Mouse (Mus musculus) frontal cortex, adult (tissue): ENCODE results near the gene Cops7a.

ENCODE experiments used
- ATAC-seq: cut with Nextera tagmentation; 2 replicates; pipeline ENCODE4 v1.9.2; 2017; ENCODE audit warnings: mild to moderate bottlenecking, moderate library complexity, mixed read lengths; ENCODE audit not compliant: low TSS enrichment

The Cops7a gene

GRCm38 (mm10) chr6:124959960-124960359 lies 5.4 kb downstream of the Cops7a start:
- ATAC-seq, result no peak

DNA sequence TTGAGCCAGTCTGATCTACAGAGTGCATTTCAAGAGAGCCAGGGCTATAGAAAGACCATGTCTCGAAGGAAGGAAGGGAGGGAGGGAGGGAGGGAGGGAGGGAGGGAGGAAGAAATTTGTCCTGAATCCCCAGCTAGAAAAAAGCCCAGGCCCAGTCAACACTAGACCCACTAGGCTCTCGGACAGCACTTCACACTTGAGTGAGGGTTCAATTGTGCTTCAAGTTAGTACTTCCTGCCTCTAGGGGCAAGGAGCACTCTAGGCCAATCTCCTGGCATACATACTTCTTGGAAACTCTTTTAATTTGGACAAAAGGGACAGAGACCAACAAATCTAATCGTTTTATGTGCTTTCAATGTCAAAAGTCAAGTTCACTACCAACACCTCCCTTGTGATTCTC lies 7.2 kb downstream of the Cops7a start:
- no peak for ATAC-seq

DNA sequence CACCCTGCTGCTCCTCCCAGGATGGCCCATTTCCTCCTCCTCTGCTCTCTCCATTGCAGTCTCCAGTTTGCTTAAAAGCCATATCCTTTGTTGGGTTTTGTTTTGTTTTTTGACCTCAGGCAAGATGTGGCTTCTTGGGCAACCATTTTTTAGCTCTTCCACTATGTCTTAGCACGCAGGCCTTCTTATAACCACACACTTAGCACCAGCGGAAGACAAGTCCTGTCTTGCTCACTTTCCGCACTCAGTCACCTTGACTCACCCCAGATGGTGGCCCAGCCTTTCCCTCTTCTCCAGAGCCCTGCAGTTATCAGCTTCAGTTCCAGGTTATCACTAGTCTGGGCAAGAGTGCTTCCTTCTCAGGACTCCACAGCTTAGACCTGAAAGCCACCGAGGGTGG lies 10.1 kb downstream of the Cops7a start:
- no peak for ATAC-seq

DNA sequence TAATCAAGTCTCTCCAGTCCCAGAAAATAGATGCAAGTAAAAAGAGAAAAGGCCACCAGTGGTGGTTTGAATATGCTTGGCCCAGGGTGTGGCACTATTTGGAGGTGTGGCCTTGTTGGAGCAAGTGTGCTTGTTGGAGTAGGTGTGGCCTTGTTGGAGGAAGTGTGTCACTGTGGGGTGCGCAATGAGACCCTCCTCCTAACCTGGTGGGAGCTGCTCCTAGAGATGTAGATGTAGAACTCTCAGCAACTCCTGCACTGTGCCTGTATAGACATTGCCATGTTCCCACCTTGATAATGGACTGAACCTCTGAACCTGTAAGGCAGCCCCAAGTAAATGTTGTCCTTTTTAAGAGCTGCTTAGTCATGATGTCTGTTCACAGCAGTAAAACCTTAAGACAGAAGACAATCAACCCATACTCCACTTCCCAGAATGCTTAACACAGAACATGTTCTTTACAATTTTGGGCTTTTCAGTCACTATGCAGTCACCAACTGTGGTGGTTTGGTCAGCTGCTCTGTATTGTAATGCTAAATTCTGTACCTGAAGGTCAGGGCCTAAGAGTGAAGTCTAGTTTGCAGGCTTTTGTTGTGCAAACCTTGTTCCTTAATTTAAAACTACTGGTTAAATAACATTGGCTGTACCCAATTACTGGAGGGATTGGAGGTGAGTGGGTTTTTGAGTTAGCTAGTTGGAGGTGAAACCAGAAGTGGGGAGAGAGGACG lies 11.2 kb downstream of the Cops7a start:
- ATAC-seq, result no peak

GRCm38 (mm10) chr6:124943526-124943925 lies 21.8 kb downstream of the Cops7a start:
- ATAC-seq, result no peak

DNA sequence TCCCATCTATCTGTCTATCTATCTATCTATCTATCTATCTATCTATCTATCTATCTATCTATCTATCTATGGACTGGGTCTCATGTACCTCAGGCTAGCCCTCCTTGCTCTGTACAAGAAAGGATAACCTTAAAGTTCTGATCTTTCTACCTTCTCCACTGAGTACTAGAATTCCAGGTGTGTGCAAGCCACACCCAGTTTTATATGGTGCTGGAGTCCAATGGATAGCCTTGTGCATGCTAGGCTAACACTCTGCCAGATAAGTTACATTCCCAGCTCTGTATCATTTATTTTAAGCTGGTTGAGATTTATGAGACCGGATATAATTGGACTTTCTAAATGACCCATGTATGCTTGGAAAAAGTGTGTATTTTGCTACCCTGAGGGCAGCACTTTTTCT lies 23.7 kb downstream of the Cops7a start:
- ATAC-seq, result no peak

GRCm38 (mm10) chr6:124938554-124938953 lies 26.8 kb downstream of the Cops7a start:
- no peak for ATAC-seq

GRCm38 (mm10) chr6:124937493-124937892 lies 27.8 kb downstream of the Cops7a start:
- ATAC-seq, result no peak

DNA sequence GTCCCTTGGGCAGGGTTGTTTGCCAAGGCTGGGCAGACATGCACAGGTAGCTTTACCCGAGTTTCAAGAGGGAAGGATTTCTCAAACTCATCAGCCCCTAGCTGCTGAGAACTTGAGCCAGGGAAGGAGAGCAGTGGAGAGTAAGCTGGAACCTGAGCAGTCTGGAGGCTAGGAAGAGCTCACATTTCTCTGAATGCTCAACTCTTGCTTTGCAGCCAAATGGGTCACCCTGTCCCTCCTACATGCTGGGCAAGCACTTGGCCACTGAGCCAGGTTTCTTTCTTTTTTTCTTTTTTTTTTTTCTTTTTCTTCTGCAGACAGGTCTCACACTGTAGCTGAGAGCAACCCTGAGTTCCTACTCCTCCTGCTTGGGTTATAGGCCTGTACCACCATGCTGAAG lies 28.7 kb downstream of the Cops7a start:
- peak; percentile 47; the same call in 1 of the 2 replicates for ATAC-seq

GRCm38 (mm10) chr6:124934670-124935069 lies 30.7 kb downstream of the Cops7a start:
- no peak for ATAC-seq

- no peak for ATAC-seq
Observed at GRCm38 (mm10) chr6:124933127-124933526, 32.2 kb downstream of the Cops7a start.

DNA sequence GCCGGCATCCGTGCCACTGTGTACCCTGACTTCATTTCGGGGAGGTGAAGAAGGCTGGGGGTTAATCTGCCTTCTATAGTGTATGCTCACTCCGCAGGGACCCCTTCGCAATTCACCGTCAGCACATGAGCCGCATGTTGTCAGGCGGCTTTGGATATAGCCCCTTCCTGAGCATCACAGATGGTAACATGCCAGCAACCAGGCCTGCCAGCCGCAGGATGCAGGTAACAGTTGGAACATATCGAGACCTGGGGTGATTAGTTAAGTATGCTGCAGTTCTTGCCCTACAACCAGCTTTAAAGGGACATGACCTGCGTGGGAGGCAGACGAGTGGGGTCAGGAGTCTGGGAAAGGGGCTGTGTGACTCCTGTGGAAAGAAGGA lies 33.0 kb downstream of the Cops7a start:
- ATAC-seq, result no peak

DNA sequence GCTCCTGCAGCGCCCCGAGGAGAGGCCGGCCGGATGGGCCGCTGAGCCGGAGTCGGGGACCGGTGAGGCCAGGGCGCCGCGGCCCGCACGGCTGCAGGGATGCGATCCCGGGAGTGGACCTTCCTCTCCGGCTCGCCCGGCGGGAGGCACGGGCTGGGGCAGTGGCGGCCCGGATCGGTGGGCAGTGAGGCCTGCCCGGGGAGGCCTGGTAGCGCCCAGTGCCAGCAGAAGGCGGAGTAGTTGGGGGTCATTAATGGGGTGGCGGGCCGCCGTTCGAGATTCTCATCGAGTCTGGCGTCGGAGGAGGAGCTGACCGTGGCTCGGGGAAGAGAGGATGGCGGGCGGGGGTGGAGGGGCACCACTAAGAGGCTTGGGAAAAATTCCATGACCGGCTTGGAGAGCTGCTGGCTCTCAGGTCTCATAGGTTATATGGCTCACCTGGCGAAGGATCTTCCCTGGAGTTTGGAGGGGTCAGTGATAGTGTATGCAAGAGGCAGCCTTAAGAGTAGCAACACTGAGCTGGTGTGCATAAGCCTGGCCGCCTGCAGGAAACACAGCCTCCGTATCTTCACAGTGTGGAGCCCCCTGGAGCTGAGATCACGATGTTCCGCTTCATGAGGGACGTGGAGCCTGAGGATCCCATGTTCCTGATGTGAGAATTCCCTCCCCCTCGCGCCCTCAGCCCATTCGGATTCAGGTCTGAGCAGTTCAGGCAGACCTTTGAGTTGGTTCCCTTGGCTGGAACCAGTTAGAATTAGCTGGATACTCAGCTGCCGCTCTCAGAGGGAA lies 33.6 kb downstream of the Cops7a start:
- peak; percentile 22; the same call in 1 of the 2 replicates for ATAC-seq

GRCm38 (mm10) chr6:124930754-124931524 lies 34.4 kb downstream of the Cops7a start, which contains the start of gene Mlf2:
Gene Mlf2 (plus strand): TSS chr6:124931386.
- ATAC-seq, result peak; percentile 87

- no peak for ATAC-seq
Observed at GRCm38 (mm10) chr6:124930231-124930630, 35.1 kb downstream of the Cops7a start.

GRCm38 (mm10) chr6:124925941-124926340 lies 39.4 kb downstream of the Cops7a start:
- no peak for ATAC-seq

- ATAC-seq, result no peak
Observed at GRCm38 (mm10) chr6:124925173-124925793, 40.1 kb downstream of the Cops7a start.

GRCm38 (mm10) chr6:124921539-124921938 lies 43.8 kb downstream of the Cops7a start:
- no peak for ATAC-seq

GRCm38 (mm10) chr6:124920318-124921085 lies 44.8 kb downstream of the Cops7a start:
- ATAC-seq, result no peak

DNA sequence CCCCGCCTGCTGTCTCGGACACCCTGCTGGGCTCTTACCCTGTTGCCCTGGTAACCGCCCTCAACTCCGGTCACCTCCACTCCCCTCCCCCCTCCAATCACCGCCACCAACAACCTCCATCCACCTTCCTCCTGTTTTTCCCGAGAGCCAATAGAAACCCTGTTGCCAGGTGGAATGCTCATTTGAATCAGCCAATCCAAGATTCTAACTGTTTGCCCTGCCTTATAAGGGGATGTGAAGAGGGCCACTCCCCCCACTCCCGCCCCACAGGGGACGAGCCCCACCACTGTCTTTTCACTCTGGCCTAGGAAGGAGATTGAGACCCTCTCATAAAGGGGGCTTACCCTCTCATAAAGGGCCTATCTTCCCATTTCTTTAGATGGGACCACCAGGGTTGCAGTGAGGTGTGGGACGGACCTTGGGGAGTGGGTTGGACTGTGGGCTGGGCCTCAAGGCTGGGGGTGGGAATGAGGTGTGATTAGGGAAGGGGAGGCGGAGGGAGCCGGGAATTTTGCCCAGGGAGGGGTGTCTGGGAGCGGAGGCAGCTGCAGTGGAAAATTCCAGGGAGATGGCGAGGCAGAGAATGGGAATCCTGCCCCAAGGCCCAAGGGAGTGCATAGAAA lies 45.5 kb downstream of the Cops7a start, which contains the start of gene Ptms:
Ptms (minus strand) TSS at position 409 of the 623 bp plus-strand sequence.
- peak; percentile 60 for ATAC-seq
